Mouse (Mus musculus) intestine, embryonic 16.5 days (tissue): ENCODE measurements around the gene Olfr417. TPM values are rescaled to one million over a fixed set of nuclear protein-coding genes. Genes with fewer than 3 reads are reported as not detected.

ENCODE experiments used
- polyA plus RNA-seq: library from polyadenylated mRNA; unstranded; fragments of >200 nt; fragmentation: Nextera tagmentation; extraction: Ambion mirVana; gene quantifications from 2 replicates; pipeline ENCODE4 v1.2.1, GENCODE M21; 2015

Olfr417 gene
- polyA plus RNA-seq, 1 experiment from 2014 or later: not detected

Other genes with a start within 250 kb of the Olfr417 start
- gene Olfr231, start 244.0 kb upstream of the Olfr417 start, polyA plus RNA-seq: not detected in 2 replicates
- not detected in 2 replicates for gene Olfr424, start 233.6 kb upstream of the Olfr417 start, polyA plus RNA-seq
- not detected in 2 replicates for gene Olfr420, start 209.5 kb upstream of the Olfr417 start, polyA plus RNA-seq
- gene Spta1, start 192.3 kb upstream of the Olfr417 start, polyA plus RNA-seq: 0.54 and 0.65 TPM in 2 replicates
- gene Olfr419, start 113.1 kb upstream of the Olfr417 start, polyA plus RNA-seq: not detected in 2 replicates
- 17.3 and 26.7 TPM in 2 replicates for gene Mptx1, start 34.6 kb upstream of the Olfr417 start, polyA plus RNA-seq
- not detected in 2 replicates for gene Olfr248, start 25.9 kb downstream of the Olfr417 start, polyA plus RNA-seq
- not detected in 2 replicates for gene Olfr414, start 58.9 kb downstream of the Olfr417 start, polyA plus RNA-seq
- not detected in 2 replicates for gene Olfr220, start 77.0 kb downstream of the Olfr417 start, polyA plus RNA-seq
- 0.62 and 0.73 TPM in 2 replicates for gene Fmn2, start 136.7 kb downstream of the Olfr417 start, polyA plus RNA-seq